Mouse (Mus musculus) bone marrow, adult 2 months (tissue): Measurements from ENCODE around the gene Nudcd3.

Experiments used
- CTCF ChIP-seq: fragments of 200-500 bp; IDR thresholded peaks from 2 replicates; pipeline ENCODE4 v1.5.1; 2011; ENCODE audit warnings: low read length, control low read depth; ENCODE audit not compliant: control insufficient read depth, insufficient read depth
- POLR2A ChIP-seq: fragments of 200-500 bp; IDR thresholded peaks from 2 replicates; pipeline ENCODE4 v1.6.1; 2011; ENCODE audit warnings: low read depth, mild to moderate bottlenecking, control low read depth, low read length, borderline replicate concordance; ENCODE audit not compliant: control insufficient read depth

GRCm38 (mm10) chr11:6119312-6119711, 80.9 kb downstream of the Nudcd3 start:
- TF ChIP-seq CTCF (no peak), POLR2A (no peak)
